Mouse (Mus musculus): ENCODE measurements around the gene Higd1b.
A peak's percentile ranks its signal among the peaks of the same experiment; 100 is the strongest.

Higd1b gene

DNA sequence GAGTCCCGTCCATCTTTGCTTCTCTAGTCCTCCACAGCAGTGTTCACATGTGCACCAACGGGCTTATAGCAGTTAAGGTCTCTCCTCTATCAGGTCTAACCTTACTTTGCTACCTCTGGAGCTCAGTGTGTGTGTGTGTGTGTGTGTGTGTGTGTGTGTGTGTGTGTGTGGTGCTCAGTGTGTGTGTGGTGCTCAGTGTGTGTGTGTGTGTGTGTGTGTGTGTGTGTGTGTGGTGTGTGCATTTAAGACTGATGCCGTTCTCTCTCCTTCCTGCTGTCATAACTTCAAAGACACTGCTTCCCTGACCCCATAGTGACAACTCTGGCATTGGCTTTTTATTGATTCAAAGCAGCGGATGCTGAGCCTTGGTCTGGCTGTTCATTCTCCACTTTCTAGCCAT lies at the start of gene Higd1b:
Higd1b (plus strand) TSS at position 301 of the 400 bp plus-strand sequence.
- no peak for DNase-seq (ENCODE audit: extremely low spot score, low spot score)

DNA sequence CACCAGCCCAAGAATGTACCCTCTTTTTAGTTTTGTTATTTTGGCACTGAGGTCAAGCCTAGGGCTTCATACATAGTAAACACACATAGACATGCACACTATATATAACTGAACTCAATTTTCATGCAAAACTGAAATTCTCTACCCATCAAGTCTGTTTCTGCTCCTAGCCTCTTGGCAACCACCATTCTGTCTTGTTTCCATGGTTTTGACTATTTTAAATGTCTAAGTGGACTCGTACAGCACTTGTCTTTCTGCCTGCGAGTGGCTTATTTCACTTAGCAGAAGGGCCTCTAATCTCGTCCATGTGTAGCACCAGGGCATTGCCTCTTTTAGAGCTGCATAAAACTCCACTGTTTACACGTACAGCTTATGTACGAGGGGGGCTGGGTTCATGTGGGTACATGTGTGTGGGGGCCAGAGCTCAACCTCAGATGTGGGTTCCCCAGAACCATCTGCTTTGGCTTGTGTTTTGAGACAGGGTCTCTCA lies 47.9 kb upstream of the Higd1b start:
- no peak for DNase-seq (ENCODE audit: extremely low spot score, low spot score)

DNA sequence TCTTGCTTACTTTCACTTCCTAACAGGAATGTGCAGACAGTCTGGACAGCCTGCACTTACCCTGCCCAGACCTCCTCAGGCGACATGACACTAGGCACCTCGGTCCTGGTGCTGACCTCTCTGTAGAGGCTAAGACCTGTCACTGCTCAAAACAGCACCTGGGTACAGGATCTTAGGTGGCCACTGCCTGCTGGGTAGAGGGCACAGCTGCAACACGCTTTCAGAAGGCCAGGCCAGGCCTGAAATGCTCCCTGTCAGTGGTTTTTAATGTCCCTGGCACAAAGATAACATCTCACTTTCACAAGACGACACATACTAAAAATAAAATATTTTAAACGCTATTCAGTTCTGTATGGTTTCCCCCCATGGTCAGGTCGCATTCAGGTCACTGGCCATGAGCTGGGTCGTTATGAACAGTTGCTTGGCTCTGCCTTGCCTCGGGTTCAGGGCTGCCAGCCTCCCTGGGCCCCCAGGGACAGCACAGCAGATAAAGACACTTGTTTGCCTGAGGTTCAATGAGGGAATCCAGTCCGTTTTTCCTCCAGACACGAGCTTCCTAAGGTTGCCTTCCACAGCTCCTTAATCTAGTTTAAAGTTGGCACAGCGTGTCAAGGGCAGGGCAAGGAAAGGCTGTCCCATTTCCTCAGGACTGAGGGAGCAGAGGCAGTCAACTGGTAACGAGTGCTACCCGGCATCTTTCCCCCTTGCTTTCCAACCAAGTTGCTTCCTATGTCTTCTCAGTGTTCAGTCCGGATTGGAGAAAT lies 43.8 kb upstream of the Higd1b start:
- no peak for DNase-seq (ENCODE audit: extremely low spot score, low spot score)

DNA sequence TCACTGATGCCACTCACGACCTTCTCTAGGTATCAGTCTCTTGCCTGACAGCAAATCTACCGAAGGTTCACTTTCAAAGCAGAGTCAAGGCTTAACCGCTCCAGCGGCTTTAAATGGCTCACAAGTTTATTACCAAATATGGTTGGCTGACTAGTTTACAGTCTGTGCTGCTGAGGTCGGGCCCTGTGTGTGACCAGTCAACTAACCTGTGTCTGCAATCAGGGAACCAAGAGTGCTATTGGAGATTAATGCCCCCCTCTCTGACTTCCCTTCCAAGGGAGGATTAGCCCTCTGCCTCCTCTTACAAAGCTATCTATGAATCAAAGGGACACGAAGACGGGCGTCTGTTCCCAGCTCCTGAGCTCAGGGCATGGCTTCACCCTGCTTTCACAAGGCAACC lies 41.5 kb upstream of the Higd1b start:
- DNase-seq (ENCODE audit: extremely low spot score, low spot score): no peak

DNA sequence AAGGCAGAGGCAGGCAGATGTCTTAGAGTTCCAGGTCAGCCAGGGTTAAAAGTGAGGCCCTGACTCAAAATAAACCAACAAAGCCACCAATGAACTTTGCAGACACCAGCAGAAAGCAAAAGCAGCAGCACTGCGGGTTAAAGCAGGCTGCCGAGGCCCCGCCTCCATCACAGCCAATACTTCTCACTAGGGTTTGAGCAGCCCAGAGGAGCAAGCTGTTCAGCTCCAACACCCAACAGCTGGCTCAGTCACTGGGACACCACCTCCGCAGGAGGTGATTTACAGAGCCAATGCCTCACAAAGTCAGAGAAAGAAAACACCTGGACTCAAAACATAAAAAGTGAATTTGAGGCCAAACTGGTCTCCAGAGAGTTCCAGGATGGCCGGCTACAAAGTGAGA lies 32.2 kb upstream of the Higd1b start:
- no peak for DNase-seq (ENCODE audit: extremely low spot score, low spot score)

DNA sequence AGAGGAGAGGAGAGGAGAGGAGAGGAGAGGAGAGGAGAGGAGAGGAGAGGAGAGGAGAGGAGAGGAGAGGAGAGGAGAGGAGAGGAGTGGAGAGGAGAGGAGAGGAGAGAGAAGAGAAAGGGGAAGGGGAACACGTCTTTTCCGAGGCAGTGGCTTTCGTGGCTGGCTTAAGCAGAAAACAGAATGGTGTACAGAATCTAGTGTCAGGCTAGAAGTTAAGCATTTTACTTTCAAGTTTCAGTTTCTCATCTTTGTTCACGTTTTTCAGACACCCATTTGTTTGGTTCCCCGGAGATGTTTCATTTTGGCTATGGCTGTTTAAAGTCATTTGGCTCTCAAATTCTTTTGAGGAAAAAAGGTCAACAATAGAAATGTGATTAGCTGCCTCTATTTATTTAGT lies 27.4 kb upstream of the Higd1b start:
- no peak for DNase-seq (ENCODE audit: extremely low spot score, low spot score)

DNA sequence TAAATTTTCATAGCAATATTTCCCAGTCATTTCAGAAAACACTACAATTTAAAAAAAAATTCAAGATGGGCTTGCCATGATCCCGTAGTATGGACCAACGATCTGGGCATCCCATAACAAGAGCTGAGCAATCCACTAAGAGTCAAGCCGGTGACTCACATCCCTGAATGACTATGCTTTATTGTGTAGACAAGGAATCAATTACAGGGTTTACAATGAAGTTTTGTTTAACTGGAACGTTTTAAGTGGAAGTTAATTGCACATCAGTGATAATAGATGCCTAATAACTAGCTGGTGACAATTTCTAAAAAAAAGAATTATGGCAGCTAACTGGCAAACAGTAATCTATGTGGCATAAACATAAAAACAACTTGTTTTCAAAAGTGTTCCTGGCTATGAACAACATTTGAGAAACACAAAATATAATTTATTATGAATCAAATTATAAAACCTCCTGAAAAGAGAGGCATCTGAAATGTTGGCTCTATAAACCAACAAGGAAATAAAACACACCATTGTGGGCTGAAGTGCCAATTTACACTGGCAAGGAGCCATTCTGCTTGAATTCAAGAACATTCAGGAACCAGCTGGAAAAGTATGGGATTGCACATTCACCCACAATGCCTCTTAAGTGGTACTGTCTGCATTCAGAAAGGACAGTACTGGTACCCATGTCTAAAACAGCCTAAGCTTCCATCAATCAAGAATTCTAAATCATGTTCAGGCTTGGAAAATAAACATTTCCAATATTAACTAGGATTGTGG lies 24.7 kb upstream of the Higd1b start:
- DNase-seq (ENCODE audit: extremely low spot score, low spot score): no peak

DNA sequence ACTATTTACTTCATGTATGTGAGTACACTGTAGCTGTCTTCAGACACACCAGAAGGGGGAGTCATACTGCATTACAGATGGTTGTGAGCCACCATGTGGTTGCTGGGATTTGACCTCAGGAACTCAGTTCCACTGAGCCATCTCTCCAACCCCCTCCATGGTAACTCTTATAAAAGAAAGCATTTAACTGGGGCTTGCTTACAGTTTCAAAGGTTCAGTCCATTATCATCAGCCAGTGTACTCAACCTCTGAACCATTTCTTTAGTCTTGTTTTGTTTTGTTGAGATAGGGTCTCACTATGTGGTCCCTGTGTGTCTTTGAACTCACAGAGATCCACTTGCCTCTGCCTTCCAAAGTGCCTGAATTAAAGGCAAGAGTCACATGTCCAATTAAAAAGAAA lies 20.8 kb upstream of the Higd1b start:
- DNase-seq (ENCODE audit: extremely low spot score, low spot score): no peak

DNA sequence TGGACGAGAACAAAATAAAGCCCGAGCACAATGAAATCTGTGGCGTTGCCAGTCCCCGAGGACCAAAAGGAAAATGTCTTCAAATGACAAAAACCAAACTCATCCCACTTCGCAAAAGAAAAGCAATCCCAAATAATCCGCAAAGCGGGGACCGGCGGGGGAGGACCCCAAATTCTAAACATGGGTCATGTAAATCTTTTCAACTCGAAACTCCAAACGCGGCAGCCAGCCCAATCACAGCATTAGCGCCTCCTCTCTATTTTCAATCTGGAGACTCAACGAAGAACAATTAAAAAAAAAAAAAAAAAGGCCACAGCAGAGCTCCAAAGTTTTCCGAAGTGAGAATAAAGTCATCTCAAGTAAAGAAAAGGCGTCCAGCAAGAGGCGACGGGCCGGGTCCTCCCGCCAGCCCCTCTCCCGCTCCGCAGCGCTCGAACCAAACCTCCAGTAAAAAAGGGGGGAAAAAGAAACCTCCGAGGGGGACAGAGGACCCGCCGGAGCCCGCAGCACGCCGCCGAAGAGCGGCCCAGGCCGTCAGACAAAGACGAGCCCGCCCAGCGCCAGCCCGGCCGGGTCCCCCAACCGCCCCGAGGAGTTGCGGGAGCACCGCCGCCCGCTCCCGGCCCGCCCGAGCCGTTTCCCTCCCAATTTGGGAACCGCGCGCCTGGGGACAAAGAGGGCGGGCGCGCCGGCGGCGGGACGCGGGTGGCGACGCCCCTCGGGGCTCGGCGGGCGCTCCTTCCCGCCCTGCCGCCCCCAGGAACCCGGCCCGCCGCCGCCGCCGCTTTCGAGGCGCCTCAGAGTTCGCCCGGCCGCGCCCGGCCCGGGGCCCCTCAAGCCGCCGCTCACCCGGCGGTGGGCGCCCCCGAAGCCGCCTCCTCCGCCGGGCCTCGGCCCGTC lies 17.3 kb upstream of the Higd1b start:
- peak; percentile 68 for DNase-seq (ENCODE audit: extremely low spot score, low spot score)

DNA sequence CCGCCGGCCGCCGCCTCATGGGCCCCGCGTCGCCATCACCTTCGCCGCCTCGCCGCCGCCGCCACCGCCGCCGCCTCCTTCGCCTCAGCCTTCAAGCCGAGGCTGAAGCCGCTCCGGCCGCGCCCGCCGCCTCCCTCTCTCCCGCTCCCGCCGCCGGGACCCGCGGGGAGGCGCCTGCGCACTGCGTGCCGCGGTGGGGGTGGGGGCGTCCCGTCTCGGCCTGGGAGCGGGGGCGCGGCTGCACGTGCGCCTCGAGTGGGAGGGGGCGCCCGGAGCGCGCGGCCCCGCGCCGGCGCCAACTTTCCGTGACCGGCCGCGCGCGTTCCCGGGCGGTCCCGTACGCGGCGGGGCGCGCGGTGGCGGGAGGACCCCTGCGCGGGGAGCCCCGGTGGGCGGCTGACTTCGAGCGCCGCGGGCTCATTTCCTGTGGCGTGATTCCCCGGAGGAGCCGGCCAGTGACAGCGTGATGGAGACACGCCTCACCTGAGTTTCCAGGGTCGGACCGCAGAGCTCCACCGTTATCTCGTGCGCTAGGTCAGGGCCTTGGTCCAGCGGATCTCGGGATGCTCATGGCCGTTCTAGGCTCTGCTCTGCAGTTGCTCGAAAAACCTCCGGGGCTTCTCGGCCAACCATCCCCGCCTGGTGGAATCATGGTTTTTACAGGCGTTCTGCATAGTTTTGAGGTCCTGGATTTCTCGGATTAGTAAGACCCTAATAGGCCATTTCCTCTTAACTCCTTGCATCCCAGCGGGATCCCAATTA lies 16.4 kb upstream of the Higd1b start, which contains the start of gene Gjc1:
Gjc1 (minus strand) TSS at position 680 of the 762 bp plus-strand sequence.
- DNase-seq (ENCODE audit: extremely low spot score, low spot score): peak; percentile 79

DNA sequence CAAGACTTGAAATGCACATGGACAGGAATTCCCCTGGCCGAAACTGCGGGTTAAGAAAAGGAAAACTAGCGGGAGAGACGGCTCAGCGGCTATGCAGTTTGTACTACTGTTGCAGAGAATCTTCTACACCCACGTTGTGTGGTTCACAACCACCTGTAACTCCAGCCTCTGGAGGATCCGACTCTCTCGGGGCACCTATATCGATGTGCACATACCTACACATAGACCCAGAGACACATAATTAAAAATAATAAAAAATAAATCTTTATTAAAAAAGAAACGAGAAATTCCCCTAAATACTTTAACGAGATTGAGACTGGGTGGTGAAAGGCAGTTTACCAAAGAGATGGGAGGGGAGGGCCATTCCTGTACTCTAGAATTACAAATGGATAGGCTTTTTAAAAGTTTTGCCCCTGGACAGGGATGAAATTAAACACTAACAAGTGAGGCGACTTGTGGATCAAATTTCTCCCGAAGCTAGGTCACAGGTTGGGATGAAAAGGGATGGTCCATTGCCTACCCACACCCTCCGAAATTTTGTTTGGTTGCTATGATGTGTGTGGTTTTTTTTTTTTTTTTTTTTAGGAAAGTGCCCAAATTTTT lies 15.8 kb upstream of the Higd1b start:
- DNase-seq (ENCODE audit: extremely low spot score, low spot score): no peak

DNA sequence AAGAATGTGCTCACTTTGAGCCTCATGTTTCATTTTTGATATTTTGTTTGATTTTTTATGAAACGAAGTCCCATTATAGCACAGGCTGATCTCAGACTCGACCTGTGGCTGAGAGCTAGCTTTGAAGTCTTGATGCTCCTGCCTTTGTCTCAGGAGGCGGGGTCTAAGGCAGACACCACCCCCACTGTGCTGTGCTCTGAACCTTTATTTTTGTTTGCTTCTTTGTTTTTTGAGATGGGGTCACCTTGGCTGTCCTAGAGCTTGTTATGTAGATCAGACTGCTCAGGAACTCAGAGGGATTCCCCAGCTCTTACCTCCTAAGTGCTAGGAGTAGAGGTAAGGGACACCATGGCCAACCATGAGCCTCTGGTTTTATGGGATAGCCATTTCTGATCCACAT lies 15.2 kb upstream of the Higd1b start:
- DNase-seq (ENCODE audit: extremely low spot score, low spot score): no peak

DNA sequence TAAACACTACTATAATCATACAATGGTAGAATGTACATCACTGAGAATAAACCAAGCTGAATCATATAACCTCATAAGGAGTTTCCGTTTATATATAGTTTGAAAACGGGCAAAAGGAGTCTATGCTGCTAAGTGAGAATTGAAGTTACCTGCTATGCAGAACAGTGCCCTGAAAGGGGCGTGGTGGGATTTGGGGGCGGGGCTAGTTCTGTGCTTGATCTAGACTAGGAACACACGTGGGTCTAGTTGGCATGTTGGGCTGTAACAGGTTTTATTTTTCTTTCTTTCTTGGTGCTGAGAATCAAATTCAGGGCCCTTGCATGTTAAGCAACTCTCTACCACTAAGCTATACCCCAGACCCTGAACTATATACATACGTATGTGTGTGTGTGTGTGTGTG lies 14.4 kb upstream of the Higd1b start:
- DNase-seq (ENCODE audit: extremely low spot score, low spot score): no peak

DNA sequence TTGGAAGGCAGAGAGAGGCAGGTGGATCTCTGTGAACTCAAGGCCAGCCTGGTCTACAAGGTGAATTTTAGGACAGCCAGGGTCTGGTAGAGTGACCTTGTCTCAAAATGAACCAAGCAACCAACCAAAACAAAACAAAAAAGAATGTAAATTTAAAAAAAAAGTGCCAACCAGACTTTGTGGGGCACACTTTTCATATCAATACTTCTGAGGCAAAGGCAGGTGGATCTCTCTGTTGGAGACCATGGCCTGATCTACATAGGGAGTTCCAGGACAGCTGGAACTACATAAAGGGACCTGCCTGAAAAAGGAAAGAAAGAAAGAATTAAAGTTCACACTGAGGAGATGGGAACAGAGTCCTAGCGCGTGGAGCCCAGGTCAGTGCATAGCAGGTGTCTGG lies 9.2 kb upstream of the Higd1b start:
- DNase-seq (ENCODE audit: extremely low spot score, low spot score): no peak

DNA sequence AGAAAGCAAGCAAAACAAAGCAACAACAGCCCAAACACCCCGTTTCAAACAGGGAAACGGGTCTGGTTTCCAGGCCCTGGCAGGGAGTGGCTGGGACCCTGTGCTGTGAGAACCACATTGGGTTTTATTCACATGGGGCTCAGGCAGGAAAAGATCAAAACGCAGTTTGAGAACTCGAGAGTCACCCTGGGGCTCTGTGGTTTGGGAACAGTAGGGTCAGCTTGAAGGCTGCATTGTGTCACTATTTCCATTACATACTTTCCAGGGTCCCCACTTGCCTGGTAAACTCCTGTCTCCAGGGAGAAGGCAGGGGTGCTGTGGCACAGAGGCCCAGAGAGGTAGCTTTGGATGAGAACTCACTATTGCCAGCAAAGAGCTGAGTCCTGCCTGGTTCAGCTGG lies 8.6 kb upstream of the Higd1b start:
- DNase-seq (ENCODE audit: extremely low spot score, low spot score): no peak

DNA sequence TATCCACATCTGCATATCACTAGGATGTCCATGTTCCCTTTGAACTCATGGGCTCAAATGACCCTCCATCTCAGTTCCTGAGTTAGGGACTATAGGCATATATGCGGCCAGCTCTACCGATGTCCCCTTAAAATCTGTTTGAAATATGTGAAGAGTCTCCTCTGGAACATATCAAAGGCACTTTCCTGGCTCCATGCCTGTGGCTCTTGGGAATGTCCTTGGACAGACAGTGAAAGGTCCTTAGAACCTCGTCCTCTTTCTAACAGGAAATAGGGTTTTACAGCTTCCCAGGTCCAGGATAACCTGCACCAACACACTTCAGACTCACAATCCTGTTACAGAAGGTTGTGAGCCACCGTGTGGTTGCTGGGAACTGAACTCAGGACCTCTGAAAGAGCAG lies 5.4 kb upstream of the Higd1b start:
- no peak for DNase-seq (ENCODE audit: extremely low spot score, low spot score)

DNA sequence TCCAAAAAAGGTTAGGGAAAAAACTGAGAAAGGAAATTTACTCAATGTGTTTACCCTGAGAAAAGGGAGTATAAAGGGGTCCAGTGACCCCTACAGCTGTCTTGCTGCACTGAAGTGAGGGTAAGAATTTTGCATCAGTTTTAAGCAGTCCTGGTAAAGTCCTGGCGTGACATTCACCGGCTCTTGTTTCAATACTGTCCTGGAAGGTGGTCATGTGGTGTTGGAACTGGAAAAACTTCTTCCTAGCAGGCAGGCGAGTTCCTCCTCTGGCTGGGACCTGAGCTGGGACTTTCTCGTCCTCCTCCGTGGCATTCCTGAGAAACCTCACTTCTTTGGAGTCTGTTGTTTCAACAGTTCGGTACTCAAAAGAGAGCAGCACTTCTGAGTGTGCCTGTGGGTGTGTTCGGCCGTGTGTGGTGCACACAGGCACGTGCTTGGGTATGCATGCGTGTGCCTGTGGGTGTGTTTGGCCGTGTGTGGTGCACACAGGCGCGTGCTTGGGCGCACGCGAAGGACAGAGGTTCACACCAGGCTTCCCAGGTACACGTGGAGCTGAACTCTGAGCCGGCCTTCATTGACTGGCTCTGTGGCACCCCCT lies 2.9 kb upstream of the Higd1b start:
- no peak for DNase-seq (ENCODE audit: extremely low spot score, low spot score)

DNA sequence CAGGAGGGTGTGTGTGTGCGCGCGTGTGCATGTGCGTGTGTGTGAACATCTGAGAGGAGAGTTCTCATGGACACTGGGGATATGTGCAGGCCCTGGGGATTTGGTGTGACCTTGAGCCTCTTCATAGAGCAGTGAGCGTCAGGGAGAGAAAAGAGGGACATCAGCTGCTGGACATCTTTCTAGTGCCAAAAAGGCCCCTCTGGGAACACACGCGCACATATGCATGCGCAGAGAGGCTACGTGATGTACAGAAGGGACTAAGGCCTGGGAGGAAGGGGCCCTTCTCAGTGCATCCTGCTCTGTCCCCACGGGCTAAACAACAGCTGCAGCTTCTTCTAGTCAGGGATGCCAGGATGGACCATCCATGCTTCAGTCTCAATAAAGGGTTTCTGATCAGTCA lies 1.4 kb upstream of the Higd1b start:
- DNase-seq (ENCODE audit: extremely low spot score, low spot score): no peak

DNA sequence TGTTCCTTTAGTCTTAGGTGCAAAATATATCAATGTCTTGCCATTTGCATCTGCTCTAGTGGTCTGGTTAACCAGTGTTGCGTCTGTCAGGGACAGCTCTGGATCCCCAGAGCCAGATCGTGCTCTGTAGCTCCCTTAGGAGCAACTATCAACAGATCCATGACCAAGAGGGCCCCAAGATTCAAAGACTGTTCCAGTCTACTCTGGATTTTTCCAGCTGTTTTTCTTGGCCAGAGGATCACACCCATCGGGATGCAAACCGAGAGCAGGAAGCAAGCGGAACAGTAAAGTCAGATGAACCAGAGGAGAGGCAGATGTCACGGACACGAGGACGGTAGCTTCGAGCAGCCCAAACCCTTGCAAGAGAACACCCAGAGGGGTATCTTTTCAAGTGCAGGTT lies 497 bp downstream of the Higd1b start:
- no peak for DNase-seq (ENCODE audit: extremely low spot score, low spot score)

DNA sequence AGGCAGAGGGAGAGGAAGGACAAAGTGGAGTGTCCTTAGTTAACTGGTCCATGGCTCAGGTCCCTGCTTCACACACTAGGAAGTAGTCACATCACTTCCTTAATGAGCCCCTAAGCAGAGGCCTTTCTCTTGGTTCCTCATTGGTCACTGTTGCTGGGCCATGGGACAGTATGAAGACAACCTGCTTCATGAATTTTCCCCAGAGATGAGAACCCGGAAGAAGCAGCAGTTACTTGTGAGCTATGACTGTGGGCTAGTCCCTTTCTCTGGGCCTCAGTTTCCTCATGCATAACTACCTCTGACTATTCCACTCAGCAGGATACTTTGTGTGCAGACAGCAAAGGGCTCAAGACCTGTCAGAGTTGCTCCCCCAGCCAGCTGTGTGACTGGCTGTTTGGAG lies 1.7 kb downstream of the Higd1b start:
- no peak for DNase-seq (ENCODE audit: extremely low spot score, low spot score)

Measured in neural tube, embryonic 10.5 days (tissue).